Mouse (Mus musculus) liver, embryonic 14.5 days (tissue): Measurements from ENCODE around the gene Gm45208.
A peak's percentile ranks its signal among the peaks of the same experiment; 100 is the strongest.

Experiments
- CTCF ChIP-seq: IDR thresholded peaks from 2 replicates; pipeline ENCODE4 v1.5.1; 2016; ENCODE audit warnings: antibody characterized with exemption, low read depth, control low read depth
- EP300 ChIP-seq: IDR thresholded peaks from 2 replicates; pipeline ENCODE4 v1.6.1; 2016; ENCODE audit warnings: antibody characterized with exemption, low read depth

DNA sequence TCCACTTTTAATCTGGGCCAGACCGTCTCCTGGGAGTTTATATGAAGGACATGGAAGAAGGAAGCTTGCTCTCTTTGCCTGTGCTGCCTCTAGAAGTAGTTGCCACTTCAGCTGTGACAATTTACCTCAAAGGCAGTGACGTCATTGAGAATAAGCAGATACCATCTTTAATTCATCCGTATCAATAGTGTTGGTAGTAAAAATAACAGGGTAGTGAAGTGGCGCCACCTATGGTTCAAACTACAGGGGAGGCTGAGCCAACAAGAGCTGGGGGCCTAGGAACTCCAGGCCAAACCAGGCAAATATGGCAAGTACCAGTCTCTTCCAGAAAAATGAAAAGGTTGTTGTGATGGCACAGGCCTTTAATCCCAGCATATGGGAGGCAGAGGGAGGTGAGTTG, 29.2 kb upstream of the Gm45208 start:
- peak; percentile 42 for TF ChIP-seq CTCF
- TF ChIP-seq EP300, result no peak
